Mouse (Mus musculus) ZHBTc4 (cell line): Measurements from ENCODE around the gene Ifngr1.

ENCODE experiments used
- DNase-seq: peaks from one replicate; pipeline ENCODE4 v3.0.0-alpha.2; 2011; ENCODE audit warnings: low read depth, low spot score

The Ifngr1 gene

GRCm38 (mm10) chr10:19639630-19640029 is 47.9 kb downstream of the Ifngr1 start:
- no peak for DNase-seq

GRCm38 (mm10) chr10:19645119-19645518 is 53.4 kb downstream of the Ifngr1 start:
- DNase-seq, result no peak

- no peak for DNase-seq
These were observed 65.7 kb downstream of the Ifngr1 start for GRCm38 (mm10) chr10:19657426-19657825.
